Mouse (Mus musculus): ENCODE data around the gene Mgll. TPM values are rescaled to one million over a fixed set of nuclear protein-coding genes. Genes with fewer than 3 reads are reported as not detected.

Gene Mgll
- polyA plus RNA-seq, 1 experiment from 2014 or later, result 19.3 TPM

GRCm38 (mm10) chr6:88820853-88821252, 96.6 kb downstream of the Mgll start:
- Histone ChIP-seq H3K36me3 (ENCODE audit: control insufficient read depth, insufficient read depth, low read length) (no peaks in the 10 kb centered on the region), H3K9ac (ENCODE audit: low read length) (no peak overlapping the region), H3K4me1 (ENCODE audit: control insufficient read depth, insufficient read depth, low read length) (no peaks in the 10 kb centered on the region), H3K9me3 (replicated peaks; ENCODE audit: control insufficient read depth, low read length) (no peaks in the 10 kb centered on the region), H3K4me2 (ENCODE audit: low read length) (no peak overlapping the region), H3K27me3 (replicated peaks; ENCODE audit: control insufficient read depth, insufficient read depth, low read length) (no peaks in the 10 kb centered on the region), H3K27ac (ENCODE audit: low read depth, low read length) (no peak overlapping the region; the same call in 1 of the 2 replicates), H3K4me3 (ENCODE audit: low read depth, low read length) (no peak overlapping the region)
- 68% methylated on average over 3 of the region's 3 CpGs for WGBS
- no peak for ATAC-seq
- no peak for DNase-seq (ENCODE audit: low spot score)

- ATAC-seq, result no peak
- H3K4me2 ChIP-seq (ENCODE audit: low read length), result no peak overlapping the region
- 93% methylated on average over 6 of the region's 6 CpGs for WGBS
Observed at GRCm38 (mm10) chr6:88821294-88821693, 97.1 kb downstream of the Mgll start.

GRCm38 (mm10) chr6:88821901-88822300, 97.7 kb downstream of the Mgll start:
- no peak overlapping the region for H3K4me3 ChIP-seq (ENCODE audit: low read depth, low read length)
- DNase-seq (ENCODE audit: low spot score) (no peak), ATAC-seq (no peak)
- 81% methylated on average over 11 of the region's 11 CpGs for WGBS
- H3K9ac ChIP-seq (ENCODE audit: low read length), result no peak overlapping the region
- no peak overlapping the region for H3K27ac ChIP-seq (ENCODE audit: low read depth, low read length)
- no peaks in the 10 kb centered on the region for H3K9me3 ChIP-seq (replicated peaks; ENCODE audit: control insufficient read depth, low read length)
- H3K4me1 ChIP-seq (ENCODE audit: control insufficient read depth, insufficient read depth, low read length), result no peaks in the 10 kb centered on the region
- H3K27me3 ChIP-seq (replicated peaks; ENCODE audit: control insufficient read depth, insufficient read depth, low read length), result no peaks in the 10 kb centered on the region
- H3K4me2 ChIP-seq (ENCODE audit: low read length), result no peak overlapping the region
- H3K36me3 ChIP-seq (ENCODE audit: control insufficient read depth, insufficient read depth, low read length), result no peaks in the 10 kb centered on the region

More at GRCm38 (mm10) chr6:88821294-88821693, 97.1 kb downstream of the Mgll start:
- H3K27me3 ChIP-seq (replicated peaks; ENCODE audit: control insufficient read depth, insufficient read depth, low read length), result no peaks in the 10 kb centered on the region
- DNase-seq (ENCODE audit: low spot score), result no peak
- H3K27ac ChIP-seq (ENCODE audit: low read depth, low read length), result no peak overlapping the region
- no peaks in the 10 kb centered on the region for H3K9me3 ChIP-seq (replicated peaks; ENCODE audit: control insufficient read depth, low read length)
- no peaks in the 10 kb centered on the region for H3K36me3 ChIP-seq (ENCODE audit: control insufficient read depth, insufficient read depth, low read length)
- H3K9ac ChIP-seq (ENCODE audit: low read length), result no peak overlapping the region
- no peak overlapping the region for H3K4me3 ChIP-seq (ENCODE audit: low read depth, low read length)
- H3K4me1 ChIP-seq (ENCODE audit: control insufficient read depth, insufficient read depth, low read length), result no peaks in the 10 kb centered on the region

- no peak overlapping the region for H3K4me2 ChIP-seq (ENCODE audit: low read length)
- H3K9ac ChIP-seq (ENCODE audit: low read length), result no peak overlapping the region
- no peaks in the 10 kb centered on the region for H3K36me3 ChIP-seq (ENCODE audit: control insufficient read depth, insufficient read depth, low read length)
- no peak overlapping the region for H3K4me3 ChIP-seq (ENCODE audit: low read depth, low read length)
- no peak overlapping the region for H3K27ac ChIP-seq (ENCODE audit: low read depth, low read length)
- DNase-seq (ENCODE audit: low spot score), result no peak
- H3K27me3 ChIP-seq (replicated peaks; ENCODE audit: control insufficient read depth, insufficient read depth, low read length), result no peaks in the 10 kb centered on the region
- no peaks in the 10 kb centered on the region for H3K9me3 ChIP-seq (replicated peaks; ENCODE audit: control insufficient read depth, low read length)
- 54% methylated on average over 7 of the region's 7 CpGs for WGBS
- no peak for ATAC-seq
- H3K4me1 ChIP-seq (ENCODE audit: control insufficient read depth, insufficient read depth, low read length), result peaks cover 5% of the 10 kb centered on the region; the same call in 1 of the 2 replicates
Observed at GRCm38 (mm10) chr6:88824183-88824582, 100.0 kb downstream of the Mgll start.

- peaks cover 5% of the 10 kb centered on the region; the same call in 1 of the 2 replicates for H3K4me1 ChIP-seq (ENCODE audit: control insufficient read depth, insufficient read depth, low read length)
- no peaks in the 10 kb centered on the region for H3K36me3 ChIP-seq (ENCODE audit: control insufficient read depth, insufficient read depth, low read length)
- H3K4me3 ChIP-seq (ENCODE audit: low read depth, low read length), result no peak overlapping the region
- no peak overlapping the region for H3K9ac ChIP-seq (ENCODE audit: low read length)
- ATAC-seq (no peak), DNase-seq (ENCODE audit: low spot score) (no peak)
- no peaks in the 10 kb centered on the region for H3K9me3 ChIP-seq (replicated peaks; ENCODE audit: control insufficient read depth, low read length)
- H3K27me3 ChIP-seq (replicated peaks; ENCODE audit: control insufficient read depth, insufficient read depth, low read length), result no peaks in the 10 kb centered on the region
- H3K27ac ChIP-seq (ENCODE audit: low read depth, low read length), result no peak overlapping the region
- WGBS, result 63% methylated on average over 3 of the region's 3 CpGs
- no peak overlapping the region for H3K4me2 ChIP-seq (ENCODE audit: low read length)
Observed at GRCm38 (mm10) chr6:88826088-88826487, 101.9 kb downstream of the Mgll start.

- peak; percentile 84 for DNase-seq (ENCODE audit: low spot score)
- no peaks in the 10 kb centered on the region for H3K36me3 ChIP-seq (ENCODE audit: control insufficient read depth, insufficient read depth, low read length)
- 20% methylated on average over 6 of the region's 6 CpGs for WGBS
- peak; percentile 80 for ATAC-seq
- H3K4me1 ChIP-seq (ENCODE audit: control insufficient read depth, insufficient read depth, low read length), result peaks cover 8% of the 10 kb centered on the region
- no peak overlapping the region for H3K9ac ChIP-seq (ENCODE audit: low read length)
- no peak overlapping the region for H3K4me3 ChIP-seq (ENCODE audit: low read depth, low read length)
- no peaks in the 10 kb centered on the region for H3K27me3 ChIP-seq (replicated peaks; ENCODE audit: control insufficient read depth, insufficient read depth, low read length)
- H3K4me2 ChIP-seq (ENCODE audit: low read length), result no peak overlapping the region
- no peaks in the 10 kb centered on the region for H3K9me3 ChIP-seq (replicated peaks; ENCODE audit: control insufficient read depth, low read length)
- no peak overlapping the region for H3K27ac ChIP-seq (ENCODE audit: low read depth, low read length)
Observed at GRCm38 (mm10) chr6:88826545-88826944, 102.3 kb downstream of the Mgll start.

- no peak for DNase-seq (ENCODE audit: low spot score)
- ATAC-seq, result no peak
- H3K4me3 ChIP-seq (ENCODE audit: low read depth, low read length), result no peak overlapping the region
- no peak overlapping the region for H3K9ac ChIP-seq (ENCODE audit: low read length)
- no peaks in the 10 kb centered on the region for H3K9me3 ChIP-seq (replicated peaks; ENCODE audit: control insufficient read depth, low read length)
- no peaks in the 10 kb centered on the region for H3K36me3 ChIP-seq (ENCODE audit: control insufficient read depth, insufficient read depth, low read length)
- H3K27me3 ChIP-seq (replicated peaks; ENCODE audit: control insufficient read depth, insufficient read depth, low read length), result no peaks in the 10 kb centered on the region
- H3K4me2 ChIP-seq (ENCODE audit: low read length), result no peak overlapping the region
- H3K4me1 ChIP-seq (ENCODE audit: control insufficient read depth, insufficient read depth, low read length), result peaks cover 8% of the 10 kb centered on the region
- no peak overlapping the region for H3K27ac ChIP-seq (ENCODE audit: low read depth, low read length)
- WGBS, result 70% methylated on average over 3 of the region's 3 CpGs
Observed at GRCm38 (mm10) chr6:88826965-88827364, 102.8 kb downstream of the Mgll start.

- WGBS, result 68% methylated on average over 13 of the region's 13 CpGs
- ATAC-seq (no peak), DNase-seq (ENCODE audit: low spot score) (peak; percentile 40)
- H3K9ac ChIP-seq (ENCODE audit: low read length), result no peak overlapping the region
- no peaks in the 10 kb centered on the region for H3K9me3 ChIP-seq (replicated peaks; ENCODE audit: control insufficient read depth, low read length)
- no peak overlapping the region for H3K4me2 ChIP-seq (ENCODE audit: low read length)
- no peaks in the 10 kb centered on the region for H3K36me3 ChIP-seq (ENCODE audit: control insufficient read depth, insufficient read depth, low read length)
- no peak overlapping the region for H3K27ac ChIP-seq (ENCODE audit: low read depth, low read length)
- H3K27me3 ChIP-seq (replicated peaks; ENCODE audit: control insufficient read depth, insufficient read depth, low read length), result no peaks in the 10 kb centered on the region
- H3K4me1 ChIP-seq (ENCODE audit: control insufficient read depth, insufficient read depth, low read length), result peaks cover 8% of the 10 kb centered on the region
- no peak overlapping the region for H3K4me3 ChIP-seq (ENCODE audit: low read depth, low read length)
Observed at GRCm38 (mm10) chr6:88827395-88828205, 103.4 kb downstream of the Mgll start.

GRCm38 (mm10) chr6:88828206-88829009, 104.2 kb downstream of the Mgll start:
- Histone ChIP-seq H3K27ac (ENCODE audit: low read depth, low read length) (no peak overlapping the region), H3K36me3 (ENCODE audit: control insufficient read depth, insufficient read depth, low read length) (no peaks in the 10 kb centered on the region), H3K4me3 (ENCODE audit: low read depth, low read length) (no peak overlapping the region), H3K4me1 (ENCODE audit: control insufficient read depth, insufficient read depth, low read length) (peaks cover 8% of the 10 kb centered on the region), H3K4me2 (ENCODE audit: low read length) (no peak overlapping the region), H3K9me3 (replicated peaks; ENCODE audit: control insufficient read depth, low read length) (no peaks in the 10 kb centered on the region), H3K27me3 (replicated peaks; ENCODE audit: control insufficient read depth, insufficient read depth, low read length) (no peaks in the 10 kb centered on the region), H3K9ac (ENCODE audit: low read length) (no peak overlapping the region)
- no peak for ATAC-seq
- WGBS, result 78% methylated on average over 15 of the region's 15 CpGs
- DNase-seq (ENCODE audit: low spot score), result no peak
